Mouse (Mus musculus) intestine, embryonic 16.5 days (tissue): ENCODE measurements around the gene Il4ra. TPM values are rescaled to one million over a fixed set of nuclear protein-coding genes. Genes with fewer than 3 reads are reported as not detected.

Experiments
- ATAC-seq: fragments of 200-750 bp; cut with Nextera tagmentation; 2 replicates; pipeline ENCODE4 v1.8.0; 2017; ENCODE audit warnings: moderate TSS enrichment, moderate library complexity
- H3K27ac ChIP-seq: fragments of 300-500 bp; sonication (generic); 2 replicates; pipeline ENCODE4 v1.5.1; 2014; ENCODE audit warnings: mild to moderate bottlenecking, low read length
- H3K27me3 ChIP-seq: fragments of 300-500 bp; sonication (generic); replicated peaks from 2 replicates; pipeline ENCODE4 v1.6.1; 2014; ENCODE audit warnings: low read length, control low read depth, mixed read lengths; ENCODE audit not compliant: control insufficient read depth, insufficient read depth
- H3K36me3 ChIP-seq: fragments of 300-500 bp; sonication (generic); 2 replicates; pipeline ENCODE4 v1.6.1; 2014; ENCODE audit warnings: low read length, control low read depth; ENCODE audit not compliant: control insufficient read depth, insufficient read depth
- H3K4me1 ChIP-seq: fragments of 300-500 bp; sonication (generic); 2 replicates; pipeline ENCODE4 v1.6.1; 2014; ENCODE audit warnings: low read length, control low read depth, mixed read lengths; ENCODE audit not compliant: control insufficient read depth, insufficient read depth
- H3K4me2 ChIP-seq: fragments of 300-500 bp; sonication (generic); 2 replicates; pipeline ENCODE4 v1.6.1; 2014; ENCODE audit warnings: low read depth, low read length, control low read depth
- H3K4me3 ChIP-seq: fragments of 300-500 bp; sonication (generic); 2 replicates; pipeline ENCODE4 v1.5.1; 2014; ENCODE audit warnings: mild to moderate bottlenecking, low read length
- H3K9ac ChIP-seq: fragments of 300-500 bp; sonication (generic); 2 replicates; pipeline ENCODE4 v1.6.1; 2014; ENCODE audit warnings: low read depth, low read length
- H3K9me3 ChIP-seq: fragments of 300-500 bp; sonication (generic); 2 replicates; pipeline ENCODE4 v1.6.1; 2016; ENCODE audit warnings: low read length, control low read depth; ENCODE audit not compliant: control insufficient read depth
- WGBS: fragments of 180-500 bp; shearing (Covaris S2); extraction: QIAGEN DNeasy Blood & Tissue Kit; methylation state at CpG from one replicate; pipeline ENCODE4 v1.1.7; 2014; 5-methylcytosine and 5-hydroxymethylcytosine counted together
- polyA plus RNA-seq: library from polyadenylated mRNA; unstranded; fragments of >200 nt; fragmentation: Nextera tagmentation; extraction: Ambion mirVana; gene quantifications from 2 replicates; pipeline ENCODE4 v1.2.1, GENCODE M21; 2015

The Il4ra gene
- polyA plus RNA-seq, 1 experiment from 2014 or later: 12.6 TPM

GRCm38 (mm10) chr7:125574832-125575231 is 22.9 kb downstream of the Il4ra start:
- H3K4me1 ChIP-seq: peaks cover 21% of the 10 kb centered on the region
- WGBS: 86% methylated on average over 3 of the region's 3 CpGs

GRCm38 (mm10) chr7:125575738-125576540 is 24.0 kb downstream of the Il4ra start:
- H3K36me3 ChIP-seq: peaks cover 3% of the 10 kb centered on the region; the same call in 1 of the 2 replicates
- H3K4me3 ChIP-seq: no peak overlapping the region
- no peak for ATAC-seq
- no peak overlapping the region for H3K4me2 ChIP-seq
- WGBS: 80% methylated on average over 16 of the region's 16 CpGs
- H3K27me3 ChIP-seq: no peaks in the 10 kb centered on the region
- H3K9me3 ChIP-seq: no peaks in the 10 kb centered on the region
- peak overlapping the region; percentile 22; the same call in 1 of the 2 replicates for H3K9ac ChIP-seq
- H3K4me1 ChIP-seq: peaks cover 24% of the 10 kb centered on the region
- no peak overlapping the region; the same call in 1 of the 2 replicates for H3K27ac ChIP-seq

More at GRCm38 (mm10) chr7:125574832-125575231, 22.9 kb downstream of the Il4ra start:
- no peak overlapping the region for H3K4me2 ChIP-seq
- H3K27me3 ChIP-seq: no peaks in the 10 kb centered on the region
- H3K36me3 ChIP-seq: peaks cover 3% of the 10 kb centered on the region; the same call in 1 of the 2 replicates
- no peak overlapping the region for H3K9ac ChIP-seq
- no peak for ATAC-seq
- no peak overlapping the region for H3K4me3 ChIP-seq
- no peak overlapping the region for H3K27ac ChIP-seq
- no peaks in the 10 kb centered on the region for H3K9me3 ChIP-seq

GRCm38 (mm10) chr7:125576982-125577381 is 25.1 kb downstream of the Il4ra start:
- Histone ChIP-seq H3K9me3 (no peaks in the 10 kb centered on the region), H3K27me3 (no peaks in the 10 kb centered on the region), H3K4me1 (peaks cover 24% of the 10 kb centered on the region), H3K4me3 (no peak overlapping the region), H3K9ac (peak overlapping the region; percentile 16; the same call in 1 of the 2 replicates), H3K36me3 (no peaks in the 10 kb centered on the region; the same call in 1 of the 2 replicates), H3K27ac (peak overlapping the region; percentile 49), H3K4me2 (no peak overlapping the region)
- 55% methylated on average over 7 of the region's 7 CpGs for WGBS
- peak; percentile 43 for ATAC-seq

- peak; percentile 13; the same call in 1 of the 2 replicates for ATAC-seq
- Histone ChIP-seq H3K4me2 (no peak overlapping the region), H3K27me3 (no peaks in the 10 kb centered on the region), H3K9ac (0 out of 2 replicates have a peak overlapping the region, but pooled peaks have one; percentile 16), H3K36me3 (no peaks in the 10 kb centered on the region; the same call in 1 of the 2 replicates), H3K9me3 (no peaks in the 10 kb centered on the region), H3K4me1 (peaks cover 24% of the 10 kb centered on the region), H3K27ac (peak overlapping the region; percentile 49), H3K4me3 (no peak overlapping the region)
- 68% methylated on average over 11 of the region's 11 CpGs for WGBS
These were observed 25.7 kb downstream of the Il4ra start for GRCm38 (mm10) chr7:125577486-125578088.

GRCm38 (mm10) chr7:125578106-125578505 is 26.2 kb downstream of the Il4ra start:
- peaks cover 24% of the 10 kb centered on the region for H3K4me1 ChIP-seq
- H3K4me2 ChIP-seq: no peak overlapping the region
- H3K9ac ChIP-seq: no peak overlapping the region
- no peak overlapping the region for H3K4me3 ChIP-seq
- no peaks in the 10 kb centered on the region for H3K27me3 ChIP-seq
- H3K27ac ChIP-seq: no peak overlapping the region
- no peaks in the 10 kb centered on the region for H3K9me3 ChIP-seq
- WGBS: 75% methylated on average over 3 of the region's 3 CpGs
- no peak for ATAC-seq
- no peaks in the 10 kb centered on the region; the same call in 1 of the 2 replicates for H3K36me3 ChIP-seq

- no peaks in the 10 kb centered on the region for H3K27me3 ChIP-seq
- H3K36me3 ChIP-seq: no peaks in the 10 kb centered on the region; the same call in 1 of the 2 replicates
- H3K9ac ChIP-seq: no peak overlapping the region
- H3K4me1 ChIP-seq: peaks cover 24% of the 10 kb centered on the region
- WGBS: 78% methylated on average over 9 of the region's 9 CpGs
- H3K27ac ChIP-seq: no peak overlapping the region
- no peak for ATAC-seq
- no peaks in the 10 kb centered on the region for H3K9me3 ChIP-seq
- H3K4me3 ChIP-seq: no peak overlapping the region
- no peak overlapping the region for H3K4me2 ChIP-seq
These were observed 27.8 kb downstream of the Il4ra start for GRCm38 (mm10) chr7:125579545-125580219.

- Histone ChIP-seq H3K27ac (no peak overlapping the region), H3K4me1 (peaks cover 24% of the 10 kb centered on the region), H3K4me3 (no peak overlapping the region), H3K27me3 (no peaks in the 10 kb centered on the region), H3K4me2 (no peak overlapping the region), H3K36me3 (no peaks in the 10 kb centered on the region; the same call in 1 of the 2 replicates), H3K9ac (no peak overlapping the region), H3K9me3 (no peaks in the 10 kb centered on the region)
- ATAC-seq: no peak
- WGBS: 88% methylated on average over 1 of the region's 1 CpGs
These were observed 28.3 kb downstream of the Il4ra start for GRCm38 (mm10) chr7:125580220-125580549.

GRCm38 (mm10) chr7:125580625-125581316 is 28.9 kb downstream of the Il4ra start:
- Histone ChIP-seq H3K9me3 (no peaks in the 10 kb centered on the region), H3K9ac (peak overlapping the region; percentile 58), H3K27me3 (no peaks in the 10 kb centered on the region), H3K27ac (no peak overlapping the region; the same call in 1 of the 2 replicates), H3K4me1 (peaks cover 22% of the 10 kb centered on the region), H3K4me3 (peak overlapping the region; percentile 37), H3K36me3 (no peaks in the 10 kb centered on the region), H3K4me2 (peak overlapping the region; percentile 73)
- ATAC-seq: 0 out of 2 replicates have a peak, but pooled peaks have one; percentile 6
- 9% methylated on average over 16 of the region's 16 CpGs for WGBS
